Mouse (Mus musculus): ENCODE results near the gene Dnajb4.
A peak's percentile ranks its signal among the peaks of the same experiment; 100 is the strongest.

Dnajb4 gene

DNA sequence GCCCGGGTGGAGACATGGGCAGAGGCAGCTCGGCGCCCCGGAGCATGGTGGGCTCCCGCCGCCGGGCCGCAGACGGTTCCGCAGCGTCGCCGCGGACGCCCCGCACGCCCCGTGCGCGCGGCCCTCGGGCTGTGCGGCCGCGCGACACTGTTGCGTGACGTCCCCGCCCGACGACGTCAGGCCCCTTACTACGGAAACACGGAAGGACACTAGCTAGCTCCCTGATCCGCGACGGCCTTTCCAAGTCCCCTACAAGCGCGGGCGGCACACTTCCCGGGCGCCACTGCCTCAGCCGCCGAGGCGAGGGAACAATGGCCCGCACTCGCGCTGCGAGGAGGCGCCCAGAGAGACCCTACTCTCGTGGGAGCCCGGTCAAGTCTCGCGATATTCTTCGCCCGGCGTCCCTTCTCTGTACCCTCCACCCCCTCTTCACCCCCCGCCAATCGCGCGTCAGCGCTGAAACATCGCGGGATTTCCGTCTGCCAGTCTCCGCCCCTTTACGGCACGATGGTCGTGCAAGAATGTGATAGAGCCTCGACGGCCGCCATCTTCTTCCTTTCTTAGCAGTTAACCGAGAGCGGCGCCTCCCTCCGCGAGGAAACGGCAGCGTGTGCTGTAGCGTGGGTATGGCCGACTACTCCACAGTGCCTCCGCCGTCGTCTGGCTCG lies at the start of gene Dnajb4, which contains the start of gene Fubp1:
Gene Dnajb4, minus strand, starts transcription at position 336 of the 668 bp plus-strand sequence.
Gene Fubp1, plus strand, starts transcription at position 456 of the 668 bp plus-strand sequence.
- peak; percentile 98 for DNase-seq (ENCODE audit: low read depth)

DNA sequence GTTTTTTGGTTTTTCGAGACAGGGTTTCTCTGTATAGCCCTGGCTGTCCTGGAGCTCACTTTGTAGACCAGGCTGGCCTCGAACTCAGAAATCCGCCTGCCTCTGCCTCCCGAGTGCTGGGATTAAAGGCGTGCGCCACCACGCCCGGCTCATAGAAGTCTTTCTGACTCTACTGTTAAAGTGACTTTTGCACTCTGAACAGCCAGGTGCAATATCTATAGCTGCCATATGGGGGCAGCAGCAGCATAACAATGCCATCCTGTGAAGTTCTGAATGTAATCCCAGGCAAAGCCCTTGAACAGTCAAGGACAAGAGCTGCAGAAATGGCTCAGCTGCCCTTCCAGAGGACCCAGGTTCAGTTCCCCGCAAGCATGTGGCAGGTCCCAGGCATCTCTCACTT lies 49.3 kb upstream of the Dnajb4 start:
- peak; percentile 78 for DNase-seq (ENCODE audit: low read depth)

DNA sequence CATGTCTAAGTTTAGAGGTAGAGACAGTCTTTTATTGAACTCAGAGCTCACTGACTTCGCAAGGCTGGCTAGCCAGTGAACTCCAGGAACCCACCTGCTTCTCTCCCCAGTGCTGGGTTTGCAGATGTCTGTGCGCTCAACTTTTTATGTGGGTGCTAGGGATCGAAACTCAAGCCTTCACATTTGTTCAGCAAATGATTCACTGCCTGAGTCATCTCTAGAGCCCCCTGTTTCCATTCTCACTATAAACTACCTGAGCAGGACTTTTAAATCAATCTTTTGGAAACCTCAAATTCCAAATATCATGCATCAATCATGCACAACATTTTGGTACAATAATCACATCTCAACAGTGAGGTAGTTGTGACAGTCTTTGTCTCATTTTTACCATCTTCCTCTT lies 47.4 kb upstream of the Dnajb4 start:
- DNase-seq (ENCODE audit: low read depth) = no peak

DNA sequence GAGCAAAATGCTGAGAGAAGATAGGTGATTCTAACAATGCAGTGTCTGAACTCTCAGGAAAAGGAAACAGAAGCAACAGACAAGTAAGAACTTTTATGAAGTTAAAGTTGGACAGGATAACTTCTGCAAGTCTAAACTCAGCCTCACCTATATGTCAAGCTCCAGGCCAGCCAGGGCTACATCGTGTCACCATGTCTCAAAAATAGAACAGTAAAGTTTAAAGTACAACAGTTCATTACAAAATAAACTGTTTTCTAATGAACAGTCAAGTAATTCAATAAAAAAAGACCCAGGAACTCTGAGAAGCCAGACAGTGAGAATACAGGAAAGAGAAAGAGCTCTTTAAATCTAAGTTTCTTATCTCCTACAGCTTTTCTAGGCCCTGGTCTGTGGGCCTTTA lies 40.4 kb upstream of the Dnajb4 start:
- no peak for DNase-seq (ENCODE audit: low read depth)

DNA sequence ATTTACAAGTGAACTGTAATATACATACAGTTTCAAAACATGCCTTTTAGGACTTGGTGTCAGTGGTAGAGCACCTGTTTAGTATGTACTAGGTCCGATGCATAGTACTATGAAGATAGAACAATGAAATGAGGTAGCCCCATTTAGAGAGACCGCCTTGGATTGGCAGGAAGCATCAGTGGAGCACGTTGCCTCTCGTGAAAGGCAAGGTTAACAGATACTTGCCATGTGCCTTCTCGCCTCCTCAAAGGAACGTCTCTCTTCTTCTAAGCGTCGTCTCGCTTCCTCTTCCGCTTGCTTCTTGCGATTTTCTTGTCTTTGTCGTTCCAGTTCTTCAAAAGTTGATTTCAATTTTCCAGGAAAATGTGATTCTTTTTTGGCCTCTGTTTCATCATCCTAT lies 37.6 kb upstream of the Dnajb4 start:
- DNase-seq (ENCODE audit: low read depth) = no peak

DNA sequence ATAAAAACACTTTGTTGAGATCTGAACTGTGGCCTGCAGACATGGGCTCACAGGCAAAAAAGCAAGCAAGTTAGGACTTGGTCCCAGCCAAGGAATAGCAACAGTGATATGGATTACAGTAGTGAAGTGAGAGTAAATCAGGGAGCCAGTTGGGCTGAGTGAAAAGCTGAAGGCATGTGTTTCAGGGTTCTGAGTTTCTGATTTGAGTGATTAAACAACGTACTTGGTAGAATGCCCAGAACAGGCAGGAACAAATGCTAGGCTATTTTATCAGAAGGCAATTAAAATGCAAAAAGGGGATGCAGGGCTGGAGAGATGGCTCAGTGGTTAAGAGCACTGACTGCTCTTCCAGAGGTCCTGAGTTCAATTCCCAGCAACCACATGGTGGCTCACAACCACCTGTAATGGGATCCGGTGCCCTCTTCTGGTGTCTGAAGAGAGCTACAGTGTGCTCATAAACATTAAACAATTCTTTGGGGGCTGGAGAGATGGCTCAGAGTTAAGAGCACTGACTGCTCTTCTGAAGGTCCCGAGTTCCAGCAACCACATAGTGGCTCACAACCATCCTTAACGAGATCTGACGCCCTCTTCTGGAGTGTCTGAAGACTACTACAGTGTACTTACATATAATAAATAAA lies 35.3 kb upstream of the Dnajb4 start:
- DNase-seq (ENCODE audit: low read depth) = no peak

DNA sequence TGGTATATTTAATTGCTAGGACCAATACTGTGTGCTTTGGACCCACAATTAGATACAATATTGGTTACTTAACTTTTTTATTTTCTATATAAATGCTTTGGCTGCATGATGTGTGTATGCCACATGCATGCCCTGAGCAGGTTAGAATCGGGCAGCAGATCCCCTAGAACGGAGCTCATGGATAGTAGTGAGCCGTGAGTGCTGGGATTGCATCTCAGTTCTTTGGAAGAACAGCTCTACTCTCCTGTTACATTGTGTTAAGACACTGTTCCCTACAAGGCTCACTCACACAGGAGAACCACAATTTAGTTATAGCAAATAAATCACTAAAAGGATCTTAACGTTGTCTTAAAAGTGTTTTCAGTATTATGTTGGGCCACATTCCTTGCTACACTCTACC lies 33.2 kb upstream of the Dnajb4 start:
- no peak for DNase-seq (ENCODE audit: low read depth)

DNA sequence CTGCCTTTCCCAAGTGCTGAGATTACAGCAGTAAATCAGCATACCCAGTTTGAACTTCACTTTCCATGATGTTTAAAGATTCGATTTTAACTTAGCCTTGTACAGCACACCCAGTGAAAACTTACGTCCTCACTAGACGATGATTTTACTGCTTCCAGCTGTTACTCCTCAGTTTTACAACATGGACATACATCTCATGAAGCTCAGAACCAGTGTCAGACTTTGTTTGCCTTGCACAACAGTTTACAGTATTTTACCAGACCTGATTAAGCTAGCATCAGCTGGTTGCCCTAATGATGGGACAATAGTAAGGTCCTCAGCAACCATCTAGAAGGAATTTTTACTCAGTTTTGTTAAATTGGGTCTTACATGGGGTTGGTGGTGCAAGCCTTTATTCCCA lies 31.0 kb upstream of the Dnajb4 start:
- no peak for DNase-seq (ENCODE audit: low read depth)

DNA sequence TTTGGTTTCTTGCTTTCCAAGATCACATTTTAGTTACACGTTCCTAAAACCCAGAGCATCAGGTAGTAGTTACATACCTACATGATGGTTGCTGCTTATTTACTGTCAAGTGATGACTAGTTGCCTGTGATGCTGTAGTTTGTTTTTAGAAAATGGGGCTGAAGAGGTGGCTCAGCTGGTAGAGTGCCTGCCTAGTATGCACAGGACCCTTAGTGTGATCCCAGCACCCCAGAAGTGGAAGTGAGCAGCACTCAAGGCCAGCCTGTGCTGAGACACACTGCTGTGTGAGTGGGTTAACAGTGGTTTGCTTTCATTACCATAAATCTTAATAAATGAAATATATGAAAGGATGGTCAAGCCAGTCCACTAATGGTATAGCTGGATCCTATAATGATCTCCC lies 29.5 kb upstream of the Dnajb4 start:
- no peak for DNase-seq (ENCODE audit: low read depth)

DNA sequence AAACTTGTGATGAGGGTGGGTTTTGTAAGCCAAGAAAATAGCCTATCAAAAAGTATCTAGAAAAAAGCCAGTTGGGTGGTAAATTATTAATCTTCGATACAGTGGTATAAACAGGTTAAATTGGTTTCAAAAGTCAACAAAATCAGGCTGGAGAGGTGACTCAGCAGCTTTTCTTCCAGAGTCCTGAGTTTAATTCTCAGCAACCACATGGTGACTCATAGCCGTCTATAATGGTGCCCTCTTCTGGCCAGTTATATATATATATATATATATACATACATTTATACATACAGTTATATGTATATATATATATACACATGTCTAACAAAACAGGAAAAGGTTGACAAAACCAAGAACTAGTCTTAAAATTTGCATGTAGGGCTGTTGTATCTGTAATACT lies 28.7 kb upstream of the Dnajb4 start:
- peak; percentile 36 for DNase-seq (ENCODE audit: low read depth)

DNA sequence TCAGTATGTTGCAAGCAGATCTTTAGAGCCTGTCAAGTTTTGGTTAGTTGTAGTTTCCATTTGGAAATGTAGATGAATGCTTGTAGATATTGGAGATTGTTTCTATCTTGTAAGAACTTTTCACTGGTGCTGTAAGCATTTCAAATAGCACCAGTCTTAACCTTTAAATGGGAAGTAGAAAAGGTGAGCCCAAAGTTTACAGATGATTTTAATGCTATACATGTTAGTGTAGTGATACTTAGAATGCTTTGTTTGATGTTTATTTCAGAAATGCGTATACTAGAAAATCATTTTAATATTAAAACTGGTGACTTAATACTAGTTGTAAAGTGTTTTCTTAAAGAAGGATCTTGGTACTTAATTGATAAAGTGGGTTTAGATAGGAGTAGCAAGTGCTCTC lies 25.7 kb upstream of the Dnajb4 start:
- DNase-seq (ENCODE audit: low read depth) = no peak

DNA sequence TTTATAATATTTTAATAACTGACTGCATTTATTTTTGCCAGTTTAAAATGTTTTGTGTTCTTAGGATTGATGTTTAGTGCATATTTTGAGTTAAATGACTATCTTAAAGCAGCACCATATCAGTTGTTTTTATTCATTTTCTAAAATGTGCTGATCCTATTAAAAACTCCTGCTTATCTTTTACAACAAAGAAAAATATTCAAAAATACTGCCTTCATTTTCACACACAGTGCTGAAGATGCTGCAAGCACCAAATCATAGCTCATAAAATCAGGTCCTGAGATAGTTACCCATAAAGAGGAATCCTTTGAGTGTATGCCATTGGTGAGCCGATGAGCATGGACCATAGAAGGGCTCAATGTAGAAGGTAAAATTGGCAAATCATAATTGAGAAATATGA lies 25.1 kb upstream of the Dnajb4 start:
- DNase-seq (ENCODE audit: low read depth) = no peak

DNA sequence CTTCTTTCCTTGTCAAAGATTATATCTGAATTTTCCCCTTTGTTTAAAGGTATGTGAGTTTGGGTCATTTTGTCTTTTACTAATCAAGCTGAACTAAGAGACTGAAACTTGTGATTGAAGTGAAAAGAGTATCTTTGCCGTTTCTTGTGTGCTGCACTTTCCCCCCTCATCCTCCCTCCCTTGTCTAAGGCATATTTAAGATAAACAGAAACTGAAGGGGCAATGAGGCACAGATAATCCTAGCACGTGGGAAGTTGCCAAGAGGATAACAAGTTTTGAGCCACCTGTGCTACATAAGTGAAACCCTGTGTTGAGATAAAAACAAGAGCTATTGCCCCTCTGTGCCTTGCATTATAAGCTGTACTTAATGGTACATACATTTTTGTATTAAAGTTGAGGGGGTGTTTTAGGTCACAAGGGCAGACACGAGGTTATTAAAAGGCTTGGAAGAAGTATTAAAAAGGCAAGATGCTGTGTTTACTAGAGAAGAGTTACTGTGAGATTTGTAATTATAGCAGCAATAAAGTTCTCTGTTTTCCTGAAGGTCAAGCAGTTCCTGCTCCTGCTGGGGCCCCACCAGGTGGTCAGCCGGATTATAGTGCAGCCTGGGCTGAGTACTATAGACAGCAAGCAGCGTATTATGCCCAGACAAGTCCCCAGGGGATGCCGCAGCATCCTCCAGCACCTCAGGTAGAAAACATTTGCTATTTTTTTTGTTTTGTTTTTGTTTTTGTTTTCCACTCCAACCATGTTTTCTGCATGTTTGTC lies 21.4 kb upstream of the Dnajb4 start:
- no peak for DNase-seq (ENCODE audit: low read depth)

DNA sequence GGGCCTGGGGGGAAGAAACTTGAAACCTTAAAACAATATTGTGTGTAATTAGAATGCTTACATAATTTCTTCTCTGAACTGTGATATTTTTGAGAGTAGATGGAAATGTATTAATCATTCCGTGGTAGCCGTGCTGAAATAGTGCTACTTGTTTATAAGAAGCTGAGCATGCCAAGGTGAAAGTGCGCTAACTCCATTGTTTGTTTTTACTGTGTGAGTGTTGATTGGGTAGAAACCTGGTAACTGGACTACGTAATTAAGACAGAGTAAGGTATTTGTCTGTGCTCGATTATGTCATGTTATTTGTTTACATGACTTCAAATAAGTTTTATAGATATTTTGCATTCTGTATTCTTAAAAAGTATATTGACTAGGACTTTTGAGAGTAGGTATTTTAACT lies 19.2 kb upstream of the Dnajb4 start:
- no peak for DNase-seq (ENCODE audit: low read depth)

DNA sequence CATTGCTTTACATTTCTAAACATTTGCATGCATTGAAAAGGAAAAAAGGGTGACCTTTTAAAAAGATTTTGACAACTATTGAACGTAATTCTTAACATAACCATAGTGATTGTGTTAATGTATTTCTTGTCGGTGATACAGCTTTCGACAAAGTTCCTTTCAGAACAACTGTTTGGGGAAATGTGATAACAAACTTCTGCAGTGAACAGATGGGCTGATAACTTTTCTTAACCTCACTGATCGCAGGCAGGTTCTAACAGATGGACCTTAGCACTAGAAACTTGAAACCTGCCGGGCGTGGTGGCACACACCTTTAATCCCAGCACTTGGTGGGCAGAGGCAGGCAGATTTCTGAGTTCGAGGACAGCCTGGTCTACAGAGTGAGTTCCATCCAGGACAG lies 18.7 kb upstream of the Dnajb4 start:
- DNase-seq (ENCODE audit: low read depth) = no peak

DNA sequence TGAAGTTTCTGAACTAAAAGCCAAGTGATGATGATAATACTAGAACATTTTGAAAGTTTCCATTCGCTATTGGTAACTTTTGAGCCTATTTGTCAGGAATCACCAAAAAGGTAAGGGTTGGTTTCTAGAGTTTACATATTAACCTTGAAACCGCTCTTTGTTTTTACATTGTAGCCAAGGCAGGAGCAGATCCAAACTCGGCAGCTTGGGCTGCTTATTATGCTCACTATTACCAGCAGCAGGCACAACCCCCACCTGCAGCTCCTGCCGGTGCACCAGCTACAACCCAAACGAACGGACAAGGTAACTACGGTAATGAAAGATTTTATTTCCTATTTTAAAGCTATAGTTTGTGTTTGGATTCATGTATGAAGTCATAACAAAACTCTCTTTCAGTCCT lies 15.8 kb upstream of the Dnajb4 start:
- no peak for DNase-seq (ENCODE audit: low read depth)

DNA sequence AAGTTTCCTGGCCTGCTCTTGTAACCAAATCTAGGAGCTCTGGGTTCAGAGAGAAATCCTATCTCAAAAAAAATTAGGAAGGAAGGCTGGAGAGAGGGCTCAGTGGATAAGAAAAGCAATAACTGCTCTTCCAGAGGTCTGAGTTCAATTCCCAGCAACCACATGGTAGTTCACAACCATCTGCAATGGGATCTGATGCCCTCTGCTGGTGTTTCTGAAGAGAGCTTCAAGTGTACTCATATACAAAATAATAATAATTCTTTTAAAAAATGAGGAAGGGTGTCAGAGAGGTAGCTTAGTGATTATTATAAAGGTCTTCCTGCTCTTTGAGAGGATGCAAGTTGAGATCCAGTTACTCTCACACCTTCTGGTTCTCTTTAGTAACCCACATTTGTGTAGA lies 14.8 kb upstream of the Dnajb4 start:
- no peak for DNase-seq (ENCODE audit: low read depth)

DNA sequence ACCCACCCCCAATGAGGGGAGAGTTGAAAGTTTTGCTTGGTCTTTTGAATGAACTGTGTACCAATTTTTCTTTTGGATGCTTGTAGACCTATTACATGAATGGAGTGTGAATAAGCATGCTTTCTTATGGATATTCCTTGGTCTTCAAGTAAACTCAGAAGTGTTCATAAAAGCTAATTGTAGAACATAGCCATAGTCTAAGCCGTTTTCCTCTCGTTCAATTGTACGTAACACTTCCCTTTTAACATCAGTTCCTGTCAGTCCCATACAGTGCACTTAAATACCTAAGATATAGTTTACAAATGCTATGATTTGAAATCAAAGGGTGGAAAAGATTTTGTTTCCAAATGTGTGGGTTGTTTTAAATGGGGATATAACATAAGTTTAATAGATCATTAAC lies 3.3 kb upstream of the Dnajb4 start:
- no peak for DNase-seq (ENCODE audit: low read depth)

DNA sequence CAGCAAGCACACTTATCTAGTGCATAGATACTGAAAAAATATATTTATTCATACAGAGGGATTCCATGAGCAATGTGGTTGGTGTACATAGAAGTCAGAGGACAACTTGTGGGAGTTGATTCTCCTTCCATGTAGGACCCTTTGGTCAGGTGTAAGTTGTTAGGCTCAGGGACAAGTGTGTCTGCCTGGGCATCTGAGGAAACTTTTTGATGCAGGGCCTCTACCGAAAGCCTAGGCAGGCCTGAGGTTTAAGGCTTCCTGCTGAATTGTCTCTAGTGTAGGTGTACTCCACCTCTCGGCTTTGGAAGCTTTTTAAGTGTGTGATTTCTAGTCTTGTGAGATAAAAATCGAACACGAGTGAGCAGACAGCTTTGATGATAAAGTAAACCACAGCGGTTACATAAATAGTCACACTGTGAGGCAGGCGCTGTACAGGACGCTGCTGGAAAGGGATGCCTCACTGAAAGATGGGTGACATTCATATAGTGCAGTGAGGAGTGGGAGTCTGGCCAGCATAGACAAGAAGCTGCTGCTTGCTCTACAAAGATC lies 1.7 kb upstream of the Dnajb4 start:
- no peak for DNase-seq (ENCODE audit: low read depth)

DNA sequence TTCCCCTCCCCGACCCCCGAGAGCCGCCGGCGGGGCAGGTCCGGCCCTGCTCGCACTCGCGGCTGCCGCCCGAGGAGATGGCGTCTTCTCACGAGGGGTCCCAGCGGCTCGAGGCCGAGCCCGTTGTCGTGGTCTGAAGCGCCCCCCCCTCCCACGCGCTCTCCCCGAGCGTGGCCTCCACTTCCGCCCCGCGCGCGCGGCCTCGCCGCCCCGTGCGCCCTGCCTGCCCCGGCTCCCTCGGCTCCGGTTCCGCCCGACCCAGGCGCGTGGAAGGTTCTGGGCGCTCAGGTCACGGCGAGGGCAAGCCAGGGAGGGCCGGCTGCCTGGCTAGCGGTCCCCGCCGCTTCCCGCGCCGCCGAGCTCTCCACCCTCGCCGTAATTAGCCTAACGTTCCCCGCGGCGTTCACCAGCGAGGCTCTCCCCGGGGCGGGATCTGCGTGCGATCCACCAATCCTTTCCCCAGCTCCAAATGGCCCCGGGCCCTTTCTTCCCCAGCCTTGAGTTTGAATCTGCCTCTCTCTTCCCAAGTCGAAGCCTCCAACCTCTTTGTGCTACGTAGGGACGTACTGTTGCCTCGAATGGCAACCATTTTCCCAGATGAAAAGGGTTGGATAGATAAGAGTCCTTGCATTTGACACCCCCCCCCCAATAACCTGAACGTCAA lies 758 bp upstream of the Dnajb4 start:
- no peak for DNase-seq (ENCODE audit: low read depth)

DNA sequence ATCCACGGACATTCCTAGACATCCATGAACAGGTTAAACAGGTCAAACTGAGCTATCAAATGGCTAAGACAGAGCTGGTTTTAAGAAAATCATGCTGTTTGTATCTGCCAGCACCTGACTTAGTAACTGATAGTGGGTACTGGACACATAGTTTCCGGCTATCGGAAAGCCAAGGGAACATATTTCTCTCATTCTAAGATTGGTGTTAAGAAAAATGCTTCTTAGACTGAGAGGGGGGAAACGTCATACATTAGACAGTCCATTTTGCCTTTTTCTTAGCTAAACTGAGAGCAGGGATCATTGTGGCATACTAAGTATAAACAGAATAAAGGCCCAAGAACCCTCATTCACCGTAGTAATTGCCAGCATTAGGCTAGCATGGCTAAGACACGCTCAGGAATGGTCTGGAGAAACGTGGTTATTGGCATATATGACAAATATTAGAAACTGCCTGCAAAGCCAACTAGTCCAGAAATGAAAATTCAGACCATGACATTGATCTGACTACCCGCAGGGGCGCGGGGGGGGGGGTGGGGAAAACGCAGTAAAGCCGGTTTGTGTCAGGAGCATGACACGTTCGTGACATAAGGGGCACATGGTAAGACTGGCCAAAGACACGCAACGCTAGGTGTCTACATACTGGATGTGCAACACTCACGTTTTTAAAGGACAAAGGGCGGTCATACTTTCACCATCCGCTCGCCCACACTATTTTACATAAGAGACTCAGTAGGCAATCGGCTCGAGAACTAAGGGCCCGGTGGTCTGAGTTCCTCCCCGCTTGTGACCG lies 730 bp downstream of the Dnajb4 start:
- peak; percentile 37 for DNase-seq (ENCODE audit: low read depth)
